Mouse (Mus musculus): ENCODE data around the gene Gpr87.

The Gpr87 gene

DNA sequence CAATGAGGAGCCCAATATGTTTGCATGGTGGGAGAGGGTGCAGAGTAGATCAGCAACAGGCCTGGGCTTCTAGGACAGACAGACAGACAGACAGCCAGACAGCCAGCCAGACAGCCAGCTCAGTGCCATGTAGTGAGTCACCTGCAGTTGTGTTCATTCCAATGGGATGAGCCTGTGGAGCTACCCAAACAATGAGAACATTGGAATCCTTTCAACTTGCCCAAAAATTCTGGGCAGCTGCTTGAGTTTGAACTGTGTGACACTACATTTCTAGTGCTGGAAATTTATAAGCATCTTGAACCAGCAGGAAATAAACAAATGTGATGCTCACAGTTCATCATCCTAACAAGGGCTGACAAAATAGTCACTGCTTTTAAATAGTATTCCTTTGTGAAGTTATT is 55.3 kb downstream of the Gpr87 start:
- no peak for DNase-seq (ENCODE audit: low spot score in 2 of 2)

DNA sequence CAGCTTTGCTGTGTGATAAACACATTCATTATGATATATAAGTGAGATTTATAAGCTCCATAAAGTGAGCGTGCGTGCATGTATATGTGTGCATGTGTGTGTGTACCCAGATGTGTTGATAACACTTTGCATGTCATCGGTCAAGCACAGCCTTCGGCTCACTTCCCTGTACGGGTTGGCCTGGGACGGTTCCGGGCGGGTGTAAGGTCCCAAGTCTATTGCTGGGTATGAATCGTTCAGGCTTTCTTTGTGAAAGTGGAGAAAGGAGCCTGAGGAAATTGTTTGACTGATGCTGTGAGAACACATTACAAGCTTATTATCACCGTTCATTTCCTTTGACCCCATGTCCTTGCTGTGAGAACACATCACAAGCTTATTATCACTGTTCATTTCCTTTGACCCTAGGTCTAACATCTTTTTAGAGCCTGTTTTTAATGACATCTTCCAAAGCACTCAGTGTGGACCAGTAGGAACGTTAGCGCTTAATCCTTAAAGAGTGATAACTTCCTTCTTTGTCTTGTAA is 55.9 kb downstream of the Gpr87 start:
- DNase-seq (ENCODE audit: low spot score in 2 of 2): no peak

DNA sequence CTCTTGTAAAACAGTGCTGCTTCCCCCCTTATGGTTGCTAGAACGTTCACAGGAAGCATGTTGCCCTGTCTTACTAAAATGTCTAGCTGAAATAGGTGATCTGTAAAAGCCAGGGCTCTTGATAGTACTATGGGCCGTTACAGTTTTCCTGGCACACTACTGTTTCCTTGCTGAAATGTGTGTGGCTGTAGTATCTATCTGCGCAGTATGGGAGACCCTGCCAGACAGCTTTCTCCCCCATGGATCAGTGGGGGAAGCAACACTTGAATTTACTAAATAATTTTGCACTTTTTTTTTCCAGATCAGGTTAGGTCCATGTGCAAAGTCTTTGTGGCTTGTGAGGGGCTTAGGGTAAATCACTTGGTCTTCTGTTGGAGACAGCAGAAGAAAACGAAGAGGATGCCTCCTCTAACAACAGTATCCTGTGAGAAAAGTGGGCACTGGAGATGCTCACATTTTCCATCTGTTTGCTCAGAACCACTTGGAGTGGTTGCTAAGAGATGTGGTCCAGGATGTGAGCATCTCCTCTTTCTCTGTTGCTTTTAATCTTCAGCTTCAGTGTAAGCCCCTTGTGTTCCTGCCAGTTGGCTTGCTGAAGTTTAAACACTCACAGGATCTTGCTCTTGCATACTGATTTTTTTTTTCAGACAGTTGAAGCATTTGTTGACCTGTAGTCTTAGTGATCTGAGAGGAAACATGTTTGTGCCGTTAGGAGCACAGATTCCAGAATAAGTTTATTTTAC is 58.8 kb downstream of the Gpr87 start:
- no peak for DNase-seq (ENCODE audit: low spot score in 2 of 2)

DNA sequence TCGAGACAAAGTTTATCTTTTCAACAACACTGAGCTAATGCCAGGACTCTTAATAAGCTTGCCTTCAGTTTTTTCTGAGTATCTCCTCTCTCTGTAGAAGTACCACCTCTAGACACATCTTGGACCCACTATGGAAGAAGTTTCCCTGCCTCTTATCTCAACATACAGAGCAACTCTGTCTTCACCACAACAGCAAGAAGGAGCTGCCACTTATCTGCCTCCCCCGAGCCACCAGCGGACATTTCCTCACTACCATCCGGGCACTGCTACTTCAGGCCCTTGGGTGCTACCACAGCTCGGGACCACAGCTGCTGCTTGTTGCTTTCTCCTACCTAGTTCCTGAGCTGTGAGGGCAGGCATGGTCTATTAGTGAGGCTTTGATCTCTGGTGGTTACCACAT is 61.7 kb downstream of the Gpr87 start:
- no peak for DNase-seq (ENCODE audit: low spot score in 2 of 2)

DNA sequence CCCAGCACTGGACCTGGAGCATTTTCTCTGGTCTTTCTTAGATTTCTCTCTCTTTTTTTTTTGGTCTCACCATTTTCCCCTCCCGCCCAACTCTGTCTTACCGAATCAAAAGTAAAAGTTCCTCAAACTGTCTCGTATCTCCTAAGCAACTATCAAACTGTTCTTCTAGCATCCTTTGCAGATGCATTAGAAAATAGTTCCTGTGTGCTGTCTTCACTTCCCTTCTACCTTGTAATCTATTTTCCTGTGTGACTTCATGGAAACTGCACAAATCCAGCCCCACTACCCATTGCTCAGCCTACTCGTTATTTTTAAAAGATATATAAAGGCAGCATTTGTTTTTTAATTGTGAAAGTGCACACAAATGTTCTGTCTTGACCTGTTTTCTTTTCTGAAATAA is 62.9 kb downstream of the Gpr87 start:
- DNase-seq (ENCODE audit: low spot score in 2 of 2): no peak

DNA sequence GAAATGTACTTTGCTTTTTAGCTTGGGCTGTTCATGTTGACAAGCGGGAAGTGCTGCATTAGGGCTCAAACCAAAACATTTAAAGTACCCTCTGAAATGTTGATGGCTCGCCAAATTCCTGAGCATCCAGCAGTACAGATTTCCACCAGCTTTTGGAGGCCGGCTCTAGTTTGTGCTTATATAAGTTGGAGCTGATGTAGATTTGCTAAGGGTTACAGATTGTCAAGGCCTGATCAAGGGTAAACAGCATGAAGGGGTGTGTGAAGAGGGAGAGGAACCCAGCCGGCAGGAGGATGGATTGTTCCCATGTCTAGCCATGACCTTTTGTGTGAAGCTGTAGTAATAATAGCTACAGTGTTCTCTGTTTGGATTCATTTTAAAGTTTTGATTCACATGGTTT is 63.8 kb downstream of the Gpr87 start:
- no peak for DNase-seq (ENCODE audit: low spot score in 2 of 2)

DNA sequence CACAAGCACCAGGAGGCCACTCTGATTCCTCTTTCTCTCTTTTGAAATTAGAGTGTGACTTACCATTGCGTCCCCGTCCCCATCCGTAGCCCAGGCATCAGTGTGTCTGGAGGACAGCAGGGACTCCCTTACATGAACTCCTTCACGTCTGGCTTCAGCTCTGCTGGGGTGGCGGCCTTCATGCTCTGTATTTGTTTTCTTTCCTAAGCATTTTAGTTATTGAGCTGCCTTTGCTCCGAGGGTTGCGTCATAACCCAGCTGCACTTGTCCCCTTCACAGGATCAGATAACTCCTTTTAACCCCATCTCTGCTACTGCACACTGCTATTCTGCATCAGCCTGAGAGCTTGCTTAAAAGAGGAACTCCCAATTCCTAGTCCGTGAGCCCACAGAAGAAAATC is 64.5 kb downstream of the Gpr87 start:
- DNase-seq (ENCODE audit: low spot score in 2 of 2): no peak

DNA sequence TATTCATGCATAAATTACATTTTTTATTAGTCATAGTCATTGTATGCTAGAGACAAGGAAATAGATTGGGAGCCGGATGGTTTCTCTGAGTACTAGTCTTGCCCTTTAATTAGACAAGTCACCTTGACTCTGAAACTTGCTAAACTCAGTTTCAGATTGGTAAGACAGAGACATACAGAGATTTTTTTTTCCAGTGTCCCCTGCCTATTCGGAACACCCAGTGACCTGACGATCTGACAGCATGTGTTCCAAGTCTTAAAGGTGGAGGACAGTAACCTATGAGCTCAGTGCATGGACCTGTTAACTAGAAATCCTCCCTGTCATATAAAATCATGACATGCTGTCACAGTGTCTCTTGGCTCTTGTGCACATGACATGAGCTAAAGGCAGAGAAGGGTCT is 65.4 kb downstream of the Gpr87 start:
- no peak for DNase-seq (ENCODE audit: low spot score in 2 of 2)

Measured in left cerebral cortex, adult 9 months (tissue).